Mouse (Mus musculus): ENCODE measurements at regions not wholly inside any gene's neighbourhood (a gene's known extent, or its start where the extent isn't known, plus 50 kb on each side); places are given as distances from the start of the nearest gene placed in this dataset.

DNA sequence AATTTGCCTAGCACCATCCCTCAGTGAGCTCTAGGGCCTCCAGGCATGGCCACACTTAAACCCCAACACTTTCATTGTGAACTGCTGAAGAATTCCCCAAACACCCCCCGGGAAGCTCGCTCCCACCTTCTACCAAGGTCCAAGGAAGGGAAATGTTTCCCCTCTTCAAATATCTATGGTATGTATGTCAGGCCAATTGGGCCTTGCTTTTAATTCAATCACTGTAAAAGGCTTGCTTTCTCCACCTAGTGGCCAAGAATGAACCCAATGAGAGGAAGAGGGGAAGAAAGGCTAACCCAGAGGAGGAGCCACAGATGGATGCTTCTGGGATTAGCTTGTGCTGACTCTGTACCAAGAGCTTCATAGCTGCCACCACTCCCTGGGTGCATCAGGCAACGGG is 336.3 kb upstream of the Tgfbr2 start:
- peak in 1 of 2 experiments; percentile 18 for DNase-seq (ENCODE audit: low spot score in 2 of 2)

DNA sequence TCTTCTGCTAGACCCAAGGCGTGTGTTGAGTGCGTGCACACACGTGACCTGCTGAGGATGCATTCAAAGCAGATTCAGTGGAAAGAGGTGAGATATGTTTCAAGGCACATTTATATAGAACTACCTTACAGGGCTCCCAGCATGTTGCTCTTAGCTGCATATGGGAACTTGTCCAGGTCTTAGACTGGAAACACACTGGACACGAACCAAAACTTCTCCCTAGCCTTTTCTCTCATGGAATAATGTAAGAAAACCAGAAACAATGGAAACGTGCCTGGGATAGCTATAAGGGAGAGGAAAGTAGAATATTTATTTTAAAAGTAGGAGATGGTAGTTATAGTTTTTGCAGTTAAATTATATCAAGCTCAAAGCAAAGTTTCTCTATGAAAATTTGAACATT is 332.6 kb upstream of the Tgfbr2 start:
- DNase-seq (ENCODE audit: low spot score in 2 of 2) = no peak

DNA sequence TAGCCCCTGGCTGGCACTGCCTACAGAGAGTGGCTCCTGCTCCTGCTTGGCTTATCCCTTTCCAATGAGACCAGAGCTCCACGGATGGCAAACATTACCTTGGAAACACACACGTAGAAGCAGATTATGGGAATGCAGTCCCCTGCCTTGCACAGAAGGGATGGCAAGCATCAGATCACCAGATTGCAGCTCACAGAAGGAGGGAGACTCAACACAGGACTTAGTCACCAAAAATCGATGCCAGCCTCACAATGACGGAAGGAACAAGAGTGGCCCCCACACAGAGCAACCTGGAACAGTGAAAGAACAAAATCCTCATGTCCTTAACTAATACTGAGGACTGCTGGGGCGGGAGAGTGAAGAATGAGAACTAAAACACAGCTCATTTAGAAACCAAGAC is 327.7 kb upstream of the Tgfbr2 start:
- DNase-seq (ENCODE audit: low spot score in 2 of 2) = peak; percentile 69 to 90

DNA sequence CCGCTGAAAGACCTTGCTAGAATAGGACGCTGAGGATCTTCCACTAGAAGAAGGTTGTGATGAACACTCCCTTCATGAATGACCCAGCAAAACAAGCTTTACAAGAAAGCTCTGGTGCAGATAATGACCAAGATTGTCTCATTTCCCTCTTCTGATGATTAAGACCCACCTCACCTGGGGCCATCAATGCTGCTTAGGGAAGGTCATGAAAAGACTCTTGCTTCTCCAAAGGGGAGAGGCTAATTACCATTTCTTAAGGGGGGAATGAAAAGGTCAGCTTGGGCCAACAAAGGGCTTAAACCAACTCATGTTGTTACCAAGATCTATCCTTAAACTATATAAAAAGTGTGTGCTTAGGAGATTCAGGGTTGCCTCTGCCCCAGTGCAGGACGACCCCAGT is 325.8 kb upstream of the Tgfbr2 start:
- DNase-seq (ENCODE audit: low spot score in 2 of 2) = no peak

DNA sequence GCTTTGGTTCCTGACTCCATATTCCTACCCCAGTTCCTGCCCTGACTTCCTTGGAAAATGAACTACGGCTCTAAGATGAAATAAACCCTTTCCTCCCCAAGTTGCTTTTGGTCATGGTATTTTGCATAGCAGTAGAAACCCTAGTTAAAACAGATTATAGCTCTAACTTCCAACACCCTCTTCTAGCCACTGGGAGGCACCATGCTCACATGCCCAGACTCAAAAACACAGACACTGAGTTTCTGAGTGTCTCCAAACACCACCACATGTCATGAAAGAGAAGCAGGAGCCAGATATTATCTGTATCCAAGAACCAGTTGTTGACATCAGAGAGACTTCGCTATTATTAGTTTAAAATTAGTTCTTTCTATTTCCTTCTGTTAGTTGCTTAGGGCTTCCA is 316.1 kb upstream of the Tgfbr2 start:
- no peak for DNase-seq (ENCODE audit: low spot score in 2 of 2)

DNA sequence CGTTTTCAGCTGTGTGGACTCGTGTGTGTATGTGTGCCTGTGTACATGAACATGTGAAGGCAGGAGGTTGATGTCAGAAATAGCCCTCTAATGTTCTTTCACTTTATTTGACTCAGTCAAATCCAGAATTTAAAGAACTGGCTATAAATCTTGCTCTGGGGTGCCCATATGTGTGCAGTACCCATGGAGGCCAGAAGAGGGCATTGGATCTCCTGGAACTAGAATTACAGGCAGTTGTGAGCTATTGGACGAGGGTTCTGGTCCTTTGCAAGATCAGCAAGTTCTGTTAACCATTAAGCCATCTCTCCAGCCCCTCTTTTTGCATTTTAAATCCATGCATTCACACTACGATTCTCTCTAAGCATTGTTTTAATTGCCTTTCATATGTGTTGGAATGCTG is 314.6 kb upstream of the Tgfbr2 start:
- DNase-seq (ENCODE audit: low spot score in 2 of 2) = peak in 1 of 2 experiments; percentile 35

DNA sequence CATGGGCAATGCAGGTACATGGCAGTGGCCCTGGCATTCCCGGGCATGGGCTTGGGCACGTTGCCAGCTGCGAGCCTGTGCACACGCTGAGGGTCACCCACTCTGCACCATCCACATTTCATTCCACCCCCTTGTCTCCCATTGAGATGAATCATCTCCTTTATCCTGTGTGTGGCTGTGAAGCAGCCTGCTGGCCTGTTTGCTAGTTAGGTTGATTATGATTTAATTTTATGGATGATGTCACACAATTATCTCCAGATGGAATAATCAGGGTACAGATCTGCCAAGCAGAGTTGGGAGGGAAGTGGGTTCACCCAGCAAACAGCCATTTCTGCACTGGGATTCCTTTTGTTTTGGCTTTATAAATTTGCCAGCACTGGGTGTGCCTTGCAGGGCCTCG is 314.1 kb upstream of the Tgfbr2 start:
- DNase-seq (ENCODE audit: low spot score in 2 of 2) = peak in 1 of 2 experiments; percentile 60

DNA sequence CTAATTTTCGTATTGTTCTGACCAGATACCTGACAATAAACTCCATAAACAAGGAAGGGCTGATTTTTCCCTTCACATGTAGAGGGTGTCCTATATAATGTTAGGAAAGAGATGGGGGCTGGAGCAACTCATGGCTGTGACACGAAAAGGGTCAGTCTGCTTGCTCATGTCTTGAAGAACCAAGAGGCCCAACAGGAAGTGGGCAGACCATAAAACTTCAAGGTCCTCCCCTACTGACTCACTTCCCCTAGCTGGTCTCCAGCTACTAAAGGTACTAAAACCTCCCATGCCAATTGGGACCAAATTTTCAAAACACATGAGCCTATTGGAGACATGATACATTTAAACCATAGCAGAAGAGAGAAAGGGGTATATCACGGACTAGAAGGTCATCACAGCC is 302.1 kb upstream of the Tgfbr2 start:
- no peak for DNase-seq (ENCODE audit: low spot score in 2 of 2)

DNA sequence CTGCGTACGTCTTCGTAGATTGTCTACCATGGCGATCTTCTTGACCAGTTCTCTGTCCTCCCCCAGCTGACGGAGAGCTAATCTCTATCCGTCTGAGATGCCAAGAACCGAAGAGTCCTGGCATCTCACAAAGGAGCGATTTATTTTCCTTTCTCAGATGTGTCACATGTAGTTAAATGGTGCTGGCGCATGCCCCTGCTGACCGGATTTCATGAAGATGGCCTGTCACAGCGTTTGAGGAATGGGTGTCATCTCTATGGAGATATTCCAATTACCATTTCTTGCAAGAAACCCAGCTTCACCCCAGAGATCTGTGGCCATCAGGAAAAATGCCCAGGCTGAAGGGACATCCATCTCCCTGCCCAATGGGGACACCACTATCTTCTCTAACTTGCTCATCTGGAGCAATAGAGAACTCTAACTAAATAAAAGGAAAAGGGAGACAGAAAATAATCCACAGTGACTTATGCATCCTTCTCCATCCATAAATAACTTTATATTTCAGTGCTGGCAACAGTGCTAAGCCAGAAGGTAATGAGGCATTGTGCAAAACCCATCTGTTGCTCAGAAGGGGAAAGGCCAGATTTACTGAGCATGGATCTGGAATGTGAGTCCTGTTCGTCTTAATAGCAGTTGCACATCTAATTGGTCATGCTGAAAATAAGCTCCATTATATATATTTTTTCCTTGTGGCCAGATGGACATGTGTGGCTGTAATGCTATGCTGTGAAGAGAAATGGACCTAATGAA is 300.2 kb upstream of the Tgfbr2 start:
- DNase-seq (ENCODE audit: low spot score in 2 of 2) = peak; percentile 19 to 57

DNA sequence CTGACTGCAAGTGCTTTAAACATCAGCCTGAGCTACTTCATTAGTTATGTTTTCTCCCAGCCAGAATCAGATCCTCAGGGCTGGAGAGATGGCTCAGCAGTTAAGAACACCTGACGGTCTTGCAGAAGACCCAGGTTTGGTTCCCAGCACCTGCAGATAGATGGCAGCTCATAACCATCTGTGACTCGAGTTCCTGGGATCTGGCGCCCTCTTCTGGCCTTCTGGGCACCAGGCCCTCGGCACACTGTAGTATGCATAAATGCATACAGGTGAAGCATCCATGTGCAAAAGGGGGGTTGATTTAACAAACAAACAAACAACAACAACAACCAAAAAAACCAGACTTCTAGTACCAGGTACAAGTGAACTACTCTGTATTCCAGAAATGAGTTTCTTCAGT is 297.7 kb upstream of the Tgfbr2 start:
- DNase-seq (ENCODE audit: low spot score in 2 of 2) = no peak

DNA sequence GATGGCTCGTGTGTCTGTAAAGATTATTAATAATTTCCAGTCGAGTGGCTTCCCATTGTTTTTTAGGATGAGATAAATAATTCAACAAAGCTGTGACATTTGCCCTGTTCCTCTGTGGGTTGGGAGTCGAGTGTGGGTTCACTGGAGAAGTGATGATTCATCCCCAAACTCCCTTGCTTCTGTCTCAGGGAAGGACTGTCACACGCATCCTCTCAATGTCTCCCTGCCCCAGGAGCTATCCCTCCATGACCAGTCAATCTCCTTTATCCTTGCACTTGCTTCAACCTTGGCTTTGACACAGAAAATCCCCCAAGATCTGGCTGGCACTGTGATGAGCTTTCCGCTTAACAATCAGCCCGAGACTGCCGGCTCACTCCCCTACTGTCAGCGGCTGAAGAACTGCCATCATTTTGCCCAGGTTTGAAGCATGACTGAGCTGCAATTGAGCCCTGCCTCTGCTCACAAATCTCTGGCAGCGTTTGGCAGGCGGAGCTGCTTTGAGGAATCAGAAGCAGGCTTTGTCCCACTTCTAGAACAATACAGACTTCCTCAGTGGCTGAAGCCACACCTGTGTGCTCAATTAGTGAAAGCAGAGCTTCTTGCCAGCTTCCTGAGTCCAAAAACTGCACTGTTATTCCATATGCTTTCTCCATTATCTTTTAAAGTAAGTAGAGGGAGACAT is 293.6 kb upstream of the Tgfbr2 start:
- DNase-seq (ENCODE audit: low spot score in 2 of 2) = no peak

DNA sequence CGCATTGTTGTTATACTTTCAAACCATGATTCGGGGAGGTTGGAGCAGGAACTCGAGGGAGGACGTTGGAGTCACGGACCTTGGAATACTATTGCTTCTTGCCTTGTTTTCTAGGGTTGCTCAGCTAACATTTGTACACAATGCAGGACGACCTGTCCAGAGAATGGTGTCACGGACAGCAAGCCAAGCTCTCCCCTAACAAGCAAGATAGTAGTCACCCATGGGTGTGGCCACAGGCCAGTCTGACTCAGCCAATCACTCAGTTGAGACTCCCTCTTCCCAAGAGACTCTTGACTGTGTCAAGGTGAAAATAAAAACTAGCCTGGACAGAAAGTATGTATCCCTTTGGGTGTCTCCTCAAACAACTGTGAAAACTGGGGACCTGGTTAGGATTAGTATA is 291.2 kb upstream of the Tgfbr2 start:
- DNase-seq (ENCODE audit: low spot score in 2 of 2) = no peak

DNA sequence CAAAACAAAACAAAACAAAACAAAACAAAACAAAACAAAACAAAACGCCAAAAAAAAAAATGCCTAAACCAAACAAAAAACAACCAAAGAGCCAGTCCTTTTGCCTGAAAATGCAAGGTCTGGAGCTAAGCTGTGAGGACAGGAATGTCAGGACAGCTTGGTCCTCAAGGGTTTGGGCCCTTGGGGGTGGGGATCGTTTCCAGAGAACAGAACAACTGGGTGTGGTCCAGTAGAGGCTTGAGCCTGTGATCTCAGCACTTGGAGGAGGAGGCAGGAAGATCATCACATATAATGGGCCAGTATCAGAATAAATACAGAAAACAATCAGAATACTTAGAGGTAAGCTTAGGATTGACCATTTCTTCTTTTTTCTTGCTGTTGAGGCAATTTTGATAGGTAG is 289.5 kb upstream of the Tgfbr2 start:
- DNase-seq (ENCODE audit: low spot score in 2 of 2) = no peak

DNA sequence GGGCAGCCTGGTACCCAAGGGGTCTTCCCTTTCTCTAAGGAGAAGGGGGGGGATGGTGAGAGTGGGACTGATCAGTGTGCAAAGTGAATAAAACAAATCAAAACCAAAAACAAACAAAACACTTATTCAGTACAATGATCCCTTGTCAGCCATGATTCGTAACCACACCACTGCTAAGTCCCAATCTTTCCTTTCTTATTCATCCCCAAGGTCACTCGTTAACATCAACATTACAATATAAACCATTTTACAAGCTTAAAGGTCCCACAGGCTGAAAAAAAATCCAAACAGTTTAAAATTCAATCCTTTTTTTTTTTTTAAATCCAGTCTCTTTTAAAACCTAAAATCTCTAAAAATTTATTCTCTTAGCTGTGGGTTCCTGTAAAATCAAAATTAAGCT is 287.1 kb upstream of the Tgfbr2 start:
- DNase-seq (ENCODE audit: low spot score in 2 of 2) = no peak

DNA sequence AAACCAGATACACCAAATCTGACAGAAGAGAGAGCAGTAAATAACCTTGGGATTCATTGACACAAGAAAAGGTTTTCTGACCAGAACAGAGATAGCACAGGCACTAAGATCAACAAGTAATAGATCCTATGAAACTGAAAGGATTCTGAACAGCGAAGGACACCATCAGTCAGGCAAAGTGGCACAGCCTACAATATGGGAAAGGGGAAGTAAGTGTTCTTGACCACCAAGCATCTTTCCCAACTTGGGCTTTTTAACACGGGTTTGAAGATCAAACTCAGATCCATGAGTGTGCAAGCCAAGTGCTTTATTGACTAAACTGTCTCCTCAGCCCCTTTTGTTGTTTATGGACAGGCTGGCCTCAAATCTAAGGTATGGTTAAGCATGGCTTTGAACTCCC is 284.9 kb upstream of the Tgfbr2 start:
- no peak for DNase-seq (ENCODE audit: low spot score in 2 of 2)

DNA sequence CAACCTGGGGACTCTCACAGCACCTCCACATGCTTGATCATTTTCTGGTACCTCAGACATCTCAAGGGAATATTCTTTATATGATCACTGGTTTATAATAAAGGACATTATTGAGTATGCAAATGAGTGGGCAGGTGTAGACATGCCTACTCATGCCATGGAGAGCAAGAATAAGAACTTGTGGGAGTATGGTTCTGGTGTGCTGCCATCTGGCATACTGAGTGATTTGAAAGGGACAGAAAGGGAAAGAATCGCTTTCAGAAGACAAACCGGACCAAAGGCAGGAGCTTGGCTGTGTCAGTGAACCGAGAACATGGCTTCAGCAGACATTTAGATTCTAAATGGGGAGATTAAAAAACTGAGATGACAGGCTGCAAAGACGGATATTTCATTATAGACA is 276.9 kb upstream of the Tgfbr2 start:
- DNase-seq (ENCODE audit: low spot score in 2 of 2) = peak in 1 of 2 experiments; percentile 28

DNA sequence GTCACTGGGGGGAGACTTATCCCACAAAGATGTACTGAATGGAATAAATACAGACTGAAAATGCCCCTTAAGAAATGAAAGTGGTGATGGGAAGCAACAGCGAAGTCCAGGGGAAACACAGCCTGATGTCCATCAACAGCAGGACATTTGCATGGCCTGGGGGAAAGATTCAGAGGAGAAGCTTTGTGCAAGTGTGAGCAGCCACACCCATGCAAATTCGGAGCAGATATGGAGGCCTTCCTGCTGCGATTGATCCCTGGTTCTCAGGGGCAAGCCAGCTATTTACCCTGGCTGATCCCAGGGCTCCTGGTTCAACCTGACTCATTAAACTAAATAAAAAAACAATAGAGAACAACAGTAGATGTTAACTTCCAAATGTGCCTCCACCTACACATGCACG is 275.7 kb upstream of the Tgfbr2 start:
- DNase-seq (ENCODE audit: low spot score in 2 of 2) = no peak

DNA sequence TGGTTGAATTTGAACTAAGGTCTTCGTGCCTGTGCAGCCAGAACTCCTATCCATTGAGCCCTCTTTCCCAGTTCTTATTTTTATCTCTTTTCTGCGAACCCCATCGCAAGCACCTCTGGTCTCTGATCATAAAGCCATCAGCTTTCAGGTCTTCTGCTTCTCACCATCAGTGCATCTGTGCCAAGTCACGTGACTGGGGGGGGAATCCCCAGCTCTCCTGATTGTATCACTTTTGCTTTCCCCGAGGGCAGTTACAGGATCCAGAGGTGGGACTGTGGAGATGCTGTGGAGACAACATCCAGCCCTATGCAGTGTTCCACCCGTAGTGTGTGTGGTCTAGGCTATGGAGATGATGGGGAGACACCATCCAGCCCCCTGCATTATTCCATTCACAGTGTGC is 272.6 kb upstream of the Tgfbr2 start:
- no peak for DNase-seq (ENCODE audit: low spot score in 2 of 2)

DNA sequence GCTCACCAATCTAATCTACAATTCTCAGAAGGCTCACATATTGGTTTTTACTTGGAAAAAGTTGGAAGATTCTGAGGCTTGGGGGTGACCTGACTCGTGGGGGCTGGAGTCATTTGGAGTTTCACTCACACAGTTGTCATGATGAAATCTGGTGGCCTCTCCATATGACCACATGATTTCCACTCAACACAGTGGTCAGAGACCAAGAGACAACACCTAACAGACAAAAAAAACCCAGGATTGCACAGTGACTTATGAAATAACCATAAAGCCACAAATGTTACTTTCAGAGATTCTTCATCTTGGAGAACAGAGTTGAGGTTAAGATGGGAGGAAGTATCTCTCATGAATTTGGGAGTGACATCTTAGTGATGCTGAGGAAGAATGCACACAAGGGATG is 263.4 kb upstream of the Tgfbr2 start:
- DNase-seq (ENCODE audit: low spot score in 2 of 2) = no peak

DNA sequence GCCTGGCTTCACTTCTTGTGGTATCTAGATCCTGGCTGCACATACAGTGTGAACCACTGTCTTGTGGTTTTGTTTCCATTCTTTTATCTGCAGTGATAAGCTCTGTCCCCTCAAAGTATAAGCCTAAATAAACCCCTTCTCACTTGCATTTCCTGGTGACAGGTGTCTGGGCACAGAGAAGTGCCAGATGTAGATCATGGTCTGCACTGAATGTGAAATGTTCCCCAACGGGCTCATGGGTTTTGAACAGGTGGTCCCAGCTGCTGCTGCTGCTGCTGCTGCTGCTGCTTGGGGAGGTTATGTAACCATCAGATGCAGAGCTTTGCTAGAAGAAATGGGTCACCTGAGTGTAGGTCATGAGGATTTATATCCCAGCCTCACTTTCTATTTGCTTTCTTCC is 259.3 kb upstream of the Tgfbr2 start:
- DNase-seq (ENCODE audit: low spot score in 2 of 2) = no peak

DNA sequence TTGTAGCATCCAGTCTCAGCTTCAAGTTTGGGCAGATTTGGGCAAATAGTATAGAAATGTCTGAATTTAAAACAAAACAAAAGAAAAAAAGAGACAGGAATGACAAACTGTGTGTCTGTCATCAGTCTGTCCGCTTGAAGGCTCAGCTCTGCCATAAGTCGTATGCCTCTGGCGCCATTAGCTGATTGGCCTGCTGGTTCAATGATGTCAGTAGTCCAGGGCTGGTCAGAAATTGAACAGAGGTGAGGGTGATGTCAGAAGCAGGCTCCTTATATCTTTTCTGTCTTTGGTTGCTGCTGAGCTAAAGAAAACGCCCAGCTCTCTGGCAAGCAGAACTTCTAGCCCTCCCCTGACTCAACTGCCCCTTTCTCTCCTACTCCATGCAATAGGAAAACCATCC is 253.9 kb upstream of the Tgfbr2 start:
- no peak for DNase-seq (ENCODE audit: low spot score in 2 of 2)

DNA sequence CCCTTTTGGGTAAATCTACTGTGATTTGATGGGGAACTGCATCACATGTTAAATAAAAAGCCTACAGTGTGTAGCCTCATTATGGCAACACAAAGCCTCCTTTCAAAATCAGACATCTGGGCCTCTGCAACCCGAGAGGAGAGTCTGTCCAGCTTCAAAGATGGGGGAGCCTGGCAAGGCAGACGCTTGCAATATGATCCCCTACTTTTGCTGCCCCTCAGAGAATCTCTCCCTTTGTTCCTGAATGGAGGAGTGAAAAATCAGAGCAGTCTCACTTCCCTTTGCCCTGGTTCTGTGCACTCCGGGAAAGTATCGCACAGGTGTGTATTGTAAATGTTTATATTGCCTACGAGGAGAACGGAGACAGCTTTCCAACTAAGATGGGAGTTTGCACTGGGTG is 253.3 kb upstream of the Tgfbr2 start:
- DNase-seq (ENCODE audit: low spot score in 2 of 2) = no peak

DNA sequence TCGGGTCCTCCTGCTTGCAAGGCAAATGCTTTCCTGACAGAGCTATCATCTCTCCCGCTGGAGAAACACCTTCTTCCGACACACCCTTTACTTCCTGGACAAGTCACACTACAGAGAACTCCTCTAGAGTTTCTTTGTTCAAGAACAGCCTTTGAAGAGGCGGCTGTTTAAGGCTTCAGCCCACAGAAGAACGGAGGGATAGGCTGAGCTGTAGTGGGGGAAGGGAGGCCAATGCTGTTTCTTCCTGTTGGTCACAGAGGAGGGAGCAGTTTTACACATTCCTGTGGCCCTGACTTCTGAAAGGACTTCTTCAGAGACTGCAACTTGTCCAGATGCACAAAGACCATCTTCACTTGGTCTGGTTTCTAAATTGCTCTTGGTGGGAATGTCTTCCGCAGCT is 252.1 kb upstream of the Tgfbr2 start:
- no peak for DNase-seq (ENCODE audit: low spot score in 2 of 2)
